Comparison of ENCODE assay signal across 21 mouse cellular contexts in genomic region chr12:111249095-111249494, GRCm38 (mm10). TPM values are rescaled to one million over a fixed set of nuclear protein-coding genes. Genes with fewer than 3 reads are reported as not detected.
DNase-seq lines count a peak whose midpoint lies in the region; ATAC-seq and TF ChIP-seq lines count a peak whose summit lies in the region.
"Had no signal": no experiment of that assay in that cellular context is flagged by ENCODE, and none has a peak within 500 bp of the region (broad histone marks: within the 10 kb centered on the region; RNA-seq: fewer than 3 reads in every experiment).

No protein-coding gene starts in this region.

- no peaks in the 10 kb centered on the region for H3K27me3 ChIP-seq in cerebellum, adult 2 months (ENCODE audit: control insufficient read depth, insufficient read depth, low read length)
- no peaks in the 10 kb centered on the region for H3K27me3 ChIP-seq in kidney, adult 2 months (replicated peaks; ENCODE audit: control insufficient read depth, insufficient read depth, low read length)
- H3K27me3 ChIP-seq in midbrain, postnatal 0 days (ENCODE audit: insufficient read depth, low read length): no peaks in the 10 kb centered on the region
- H3K27me3 ChIP-seq in midbrain, embryonic 11.5 days (ENCODE audit: control insufficient read depth, insufficient read depth, low read length): no peaks in the 10 kb centered on the region
- H3K27me3 ChIP-seq: embryonic facial prominence, embryonic 15.5 days; hindbrain, embryonic 15.5 days; limb, embryonic 13.5 days; megakaryocyte, embryonic 14.5 days had no signal

- no peak for DNase-seq in cerebellum, adult 2 months
- no peak for DNase-seq in cerebellum, postnatal 25 days
- peak; percentile 53 for DNase-seq in kidney, adult 2 months
- DNase-seq in kidney, postnatal 4 days: no peak
- no peak for DNase-seq in midbrain, postnatal 0 days (ENCODE audit: low spot score)
- DNase-seq in midbrain, embryonic 11.5 days (ENCODE audit: low spot score, missing footprints): no peak
- DNase-seq in gastrocnemius, adult 18-20 months (ENCODE audit: low spot score): no peak
- no peak for DNase-seq in thymus, postnatal 4 days
- DNase-seq: adrenal gland, postnatal 36 days; cerebellum, adult 11-12 months; cerebellum, postnatal 36 days; forebrain, postnatal 0 days; heart, adult 11 months; heart, postnatal 36 days had no signal

- TF ChIP-seq CTCF in cerebellum, adult 2 months (IDR thresholded peaks at IDR 0.05; ENCODE audit: borderline replicate concordance, insufficient read depth, low read depth, low read length): 0 out of 2 replicates have a peak, but pooled peaks have one; percentile 32
- no peak; the same call in 1 of the 2 replicates for TF ChIP-seq CTCF in kidney, adult 2 months (conservative IDR thresholded peaks at IDR 0.05; ENCODE audit: insufficient read depth, insufficient read length, low read depth, low read length)
- TF ChIP-seq CTCF in midbrain, postnatal 0 days (IDR thresholded peaks at IDR 0.05): peak; percentile 27

- TF ChIP-seq POLR2A in cerebellum, adult 2 months (IDR thresholded peaks at IDR 0.05; ENCODE audit: borderline replicate concordance, insufficient read depth, low read length): no peak
- TF ChIP-seq POLR2A in kidney, adult 2 months (IDR thresholded peaks at IDR 0.05; ENCODE audit: low read depth, low read length): no peak

- no peak overlapping the region for H3K27ac ChIP-seq in cerebellum, adult 2 months (ENCODE audit: insufficient read depth, low read length)
- no peak overlapping the region for H3K27ac ChIP-seq in kidney, adult 2 months (ENCODE audit: insufficient read depth, low read depth, low read length)
- H3K27ac ChIP-seq in midbrain, postnatal 0 days (ENCODE audit: low read depth, low read length): no peak overlapping the region
- no peak overlapping the region for H3K27ac ChIP-seq in midbrain, embryonic 11.5 days (ENCODE audit: low read depth, low read length)
- H3K27ac ChIP-seq: embryonic facial prominence, embryonic 15.5 days; forebrain, embryonic 10.5 days; hindbrain, embryonic 15.5 days; limb, embryonic 13.5 days had no signal

- H3K4me3 ChIP-seq in cerebellum, adult 2 months (replicated peaks; ENCODE audit: insufficient read depth, low read depth, low read length): no peak overlapping the region
- H3K4me3 ChIP-seq in kidney, adult 2 months (ENCODE audit: insufficient read depth, low read depth, low read length): no peak overlapping the region
- no peak overlapping the region for H3K4me3 ChIP-seq in midbrain, postnatal 0 days (ENCODE audit: low read depth, low read length)
- no peak overlapping the region for H3K4me3 ChIP-seq in midbrain, embryonic 11.5 days (ENCODE audit: low read depth, low read length)
- H3K4me3 ChIP-seq: embryonic facial prominence, embryonic 15.5 days; forebrain, embryonic 10.5 days; hindbrain, embryonic 15.5 days; limb, embryonic 13.5 days; megakaryocyte, embryonic 14.5 days had no signal

- no peak for ATAC-seq in midbrain, postnatal 0 days (ENCODE audit: low FRiP score)
- ATAC-seq in midbrain, embryonic 11.5 days (ENCODE audit: low FRiP score): no peak
- ATAC-seq: forebrain, postnatal 0 days; midbrain, embryonic 16.5 days had no signal

- peaks cover 19% of the 10 kb centered on the region for H3K4me1 ChIP-seq in cerebellum, adult 2 months (ENCODE audit: control insufficient read depth, insufficient read depth, low read length)
- no peaks in the 10 kb centered on the region for H3K4me1 ChIP-seq in kidney, adult 2 months (ENCODE audit: control insufficient read depth, insufficient read depth, low read length)
- no peaks in the 10 kb centered on the region for H3K4me1 ChIP-seq in midbrain, postnatal 0 days (ENCODE audit: insufficient read depth, low read length)
- no peaks in the 10 kb centered on the region for H3K4me1 ChIP-seq in midbrain, embryonic 11.5 days (ENCODE audit: control insufficient read depth, insufficient read depth, low read length)
- H3K4me1 ChIP-seq: embryonic facial prominence, embryonic 15.5 days; forebrain, embryonic 10.5 days; hindbrain, embryonic 15.5 days had no signal

- WGBS in cerebellum, adult 2 months: 54% methylated on average over 3 of the region's 3 CpGs
- WGBS in kidney, adult 2 months: 51% methylated on average over 3 of the region's 3 CpGs
- 64% methylated on average over 3 of the region's 3 CpGs for WGBS in midbrain, postnatal 0 days
- 59% methylated on average over 3 of the region's 3 CpGs for WGBS in midbrain, embryonic 11.5 days

- H3K4me2 ChIP-seq in midbrain, postnatal 0 days (ENCODE audit: low read depth, low read length, poor library complexity, severe bottlenecking): no peak overlapping the region
- H3K4me2 ChIP-seq in midbrain, embryonic 11.5 days: no peak overlapping the region
- H3K4me2 ChIP-seq: embryonic facial prominence, embryonic 15.5 days; hindbrain, embryonic 15.5 days; limb, embryonic 13.5 days had no signal

- no peak overlapping the region for H3K9ac ChIP-seq in midbrain, postnatal 0 days (replicated peaks; ENCODE audit: low read length, poor library complexity, severe bottlenecking)
- no peak overlapping the region for H3K9ac ChIP-seq in midbrain, embryonic 11.5 days (ENCODE audit: low read length)
- H3K9ac ChIP-seq: embryonic facial prominence, embryonic 15.5 days; forebrain, postnatal 0 days; hindbrain, embryonic 15.5 days; limb, embryonic 13.5 days had no signal

- no peaks in the 10 kb centered on the region for H3K36me3 ChIP-seq in kidney, adult 2 months (ENCODE audit: control insufficient read depth, insufficient read depth, low read length)
- peaks cover 31% of the 10 kb centered on the region; the same call in 1 of the 2 replicates for H3K36me3 ChIP-seq in midbrain, postnatal 0 days (ENCODE audit: insufficient read depth, low read length)
- 0 out of 2 replicates have a peak, but pooled peaks cover 2% of the 10 kb centered on the region for H3K36me3 ChIP-seq in midbrain, embryonic 11.5 days (ENCODE audit: control insufficient read depth, insufficient read depth, low read length)

- H3K9me3 ChIP-seq in midbrain, postnatal 0 days (ENCODE audit: low read length): no peaks in the 10 kb centered on the region
- no peaks in the 10 kb centered on the region for H3K9me3 ChIP-seq in midbrain, embryonic 11.5 days (ENCODE audit: control insufficient read depth, low read length)
- H3K9me3 ChIP-seq: embryonic facial prominence, embryonic 15.5 days; forebrain, embryonic 10.5 days; hindbrain, embryonic 15.5 days; limb, embryonic 13.5 days; megakaryocyte, embryonic 14.5 days had no signal

RNA-seq across cellular contexts. Expression of gene Amn, which starts 21.8 kb away (rescaled TPM):
- polyA plus RNA-seq in cerebellum, adult 2 months (2012; rRNA removed): 6.4 and 9.6 TPM in 2 replicates
- polyA plus RNA-seq in kidney, adult 2 months (2012; rRNA removed): 194 and 273 TPM in 2 replicates
- total RNA-seq in midbrain, postnatal 0 days (2014; rRNA removed): 45.2 and 65.8 TPM in 2 replicates
- 82.7 and 101 TPM in 2 replicates for polyA plus RNA-seq in midbrain, postnatal 0 days (2015; fragmentation: Nextera tagmentation; extraction: Ambion mirVana)
- polyA plus RNA-seq in midbrain, embryonic 11.5 days (2014; fragmentation: Nextera tagmentation; extraction: Ambion mirVana): 0.22 TPM in 1 of 2 replicates, not detected in the other
- not detected for total RNA-seq in gastrocnemius, adult 18-20 months (2021)
- total RNA-seq: adrenal gland, postnatal 36 days; gastrocnemius, adult 8-10 months; heart, postnatal 36 days had no signal
